Mouse (Mus musculus): ENCODE measurements around the gene Elp6. TPM values are rescaled to one million over a fixed set of nuclear protein-coding genes. Genes with fewer than 3 reads are reported as not detected.

The Elp6 gene
- polyA plus RNA-seq, 1 experiment from 2014 or later = 17.4 TPM

- 82% methylated on average over 2 of the region's 2 CpGs for WGBS (ENCODE audit: insufficient replicate concordance)
- Histone ChIP-seq H3K4me2 (no peak overlapping the region), H3K36me3 (ENCODE audit: control insufficient read depth, insufficient read depth, low read length) (no peaks in the 10 kb centered on the region), H3K9me3 (replicated peaks; ENCODE audit: control insufficient read depth, low read length) (no peaks in the 10 kb centered on the region), H3K4me3 (ENCODE audit: low read depth, low read length) (no peak overlapping the region), H3K27ac (ENCODE audit: low read depth, low read length) (no peak overlapping the region), H3K9ac (ENCODE audit: low read depth, low read length) (no peak overlapping the region), H3K4me1 (ENCODE audit: control insufficient read depth, insufficient read depth, low read length) (peaks cover 8% of the 10 kb centered on the region; the same call in 1 of the 2 replicates), H3K27me3 (ENCODE audit: control insufficient read depth, insufficient read depth, low read length) (no peaks in the 10 kb centered on the region)
- ATAC-seq (replicated peaks; ENCODE audit: insufficient number of reproducible peaks, low FRiP score, low TSS enrichment) = no peak
Observed at GRCm38 (mm10) chr9:110351350-110351749, 46.4 kb downstream of the Elp6 start.

GRCm38 (mm10) chr9:110351932-110352632, 47.1 kb downstream of the Elp6 start:
- Histone ChIP-seq H3K4me2 (no peak overlapping the region), H3K9me3 (replicated peaks; ENCODE audit: control insufficient read depth, low read length) (no peaks in the 10 kb centered on the region), H3K9ac (ENCODE audit: low read depth, low read length) (no peak overlapping the region), H3K36me3 (ENCODE audit: control insufficient read depth, insufficient read depth, low read length) (no peaks in the 10 kb centered on the region), H3K4me1 (ENCODE audit: control insufficient read depth, insufficient read depth, low read length) (peaks cover 8% of the 10 kb centered on the region; the same call in 1 of the 2 replicates), H3K4me3 (ENCODE audit: low read depth, low read length) (no peak overlapping the region), H3K27ac (ENCODE audit: low read depth, low read length) (no peak overlapping the region), H3K27me3 (ENCODE audit: control insufficient read depth, insufficient read depth, low read length) (no peaks in the 10 kb centered on the region)
- 71% methylated on average over 8 of the region's 8 CpGs for WGBS (ENCODE audit: insufficient replicate concordance)
- ATAC-seq (replicated peaks; ENCODE audit: insufficient number of reproducible peaks, low FRiP score, low TSS enrichment) = no peak

DNA sequence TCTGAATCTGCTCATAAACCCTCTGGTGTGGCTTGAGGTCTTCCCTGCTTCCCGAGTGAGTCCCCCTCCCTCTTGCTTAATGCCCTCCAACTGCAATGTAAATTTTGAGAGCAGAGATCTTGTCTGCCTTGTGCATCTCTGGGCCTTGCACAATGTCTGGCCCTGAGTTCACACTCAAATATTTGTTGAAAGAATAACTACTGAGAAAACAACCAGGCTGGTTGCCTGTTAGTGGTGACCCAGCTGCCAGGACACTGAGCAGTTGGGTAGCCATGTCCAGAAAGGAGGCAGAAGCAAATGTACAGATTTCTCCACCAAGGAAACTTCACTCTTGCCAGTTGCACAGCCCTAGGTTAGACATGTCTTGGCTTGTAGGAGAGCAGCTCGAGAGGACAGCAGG, 53.4 kb downstream of the Elp6 start:
- 84% methylated on average over 2 of the region's 2 CpGs for WGBS (ENCODE audit: insufficient replicate concordance)
- no peak for ATAC-seq (replicated peaks; ENCODE audit: insufficient number of reproducible peaks, low FRiP score, low TSS enrichment)

DNA sequence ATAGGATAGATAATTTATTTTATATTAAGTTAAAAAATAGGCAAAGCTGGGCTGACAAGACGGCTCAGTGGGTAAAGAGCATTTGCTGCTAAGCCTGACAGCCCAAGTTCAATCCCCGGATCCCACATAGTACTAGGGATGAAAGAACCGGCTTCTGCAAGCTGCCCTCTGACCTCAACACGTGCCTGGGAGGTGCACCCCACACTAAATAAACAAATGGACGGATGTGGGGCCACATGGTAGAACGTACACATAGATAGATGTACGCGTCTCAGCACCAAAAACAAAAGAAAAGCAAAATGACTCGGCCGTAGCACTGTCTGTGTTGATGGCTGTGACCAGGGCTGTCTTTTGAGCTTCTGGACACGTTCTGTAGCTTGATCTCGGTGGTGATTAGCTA, 56.3 kb downstream of the Elp6 start:
- no peak for ATAC-seq (replicated peaks; ENCODE audit: insufficient number of reproducible peaks, low FRiP score, low TSS enrichment)
- no peak overlapping the region for H3K9ac ChIP-seq (ENCODE audit: low read depth, low read length)
- H3K36me3 ChIP-seq (ENCODE audit: control insufficient read depth, insufficient read depth, low read length) = no peaks in the 10 kb centered on the region; the same call in 1 of the 2 replicates
- no peaks in the 10 kb centered on the region for H3K9me3 ChIP-seq (replicated peaks; ENCODE audit: control insufficient read depth, low read length)
- H3K4me1 ChIP-seq (ENCODE audit: control insufficient read depth, insufficient read depth, low read length) = no peaks in the 10 kb centered on the region
- H3K4me3 ChIP-seq (ENCODE audit: low read depth, low read length) = no peak overlapping the region
- WGBS (ENCODE audit: insufficient replicate concordance) = 73% methylated on average over 12 of the region's 12 CpGs
- H3K4me2 ChIP-seq = no peak overlapping the region
- no peaks in the 10 kb centered on the region for H3K27me3 ChIP-seq (ENCODE audit: control insufficient read depth, insufficient read depth, low read length)
- H3K27ac ChIP-seq (ENCODE audit: low read depth, low read length) = no peak overlapping the region

More for the DNA sequence above, 53.4 kb downstream of the Elp6 start:
- Histone ChIP-seq H3K4me2 (no peak overlapping the region), H3K27ac (ENCODE audit: low read depth, low read length) (no peak overlapping the region), H3K27me3 (ENCODE audit: control insufficient read depth, insufficient read depth, low read length) (no peaks in the 10 kb centered on the region), H3K9ac (ENCODE audit: low read depth, low read length) (no peak overlapping the region), H3K4me3 (ENCODE audit: low read depth, low read length) (no peak overlapping the region), H3K36me3 (ENCODE audit: control insufficient read depth, insufficient read depth, low read length) (no peaks in the 10 kb centered on the region; the same call in 1 of the 2 replicates), H3K9me3 (replicated peaks; ENCODE audit: control insufficient read depth, low read length) (no peaks in the 10 kb centered on the region), H3K4me1 (ENCODE audit: control insufficient read depth, insufficient read depth, low read length) (0 out of 2 replicates have a peak, but pooled peaks cover 3% of the 10 kb centered on the region)

GRCm38 (mm10) chr9:110362337-110362736, 57.4 kb downstream of the Elp6 start:
- 82% methylated on average over 10 of the region's 10 CpGs for whole genome bisulfite sequencing (ENCODE audit: insufficient replicate concordance)
- no peak for ATAC-seq (replicated peaks; ENCODE audit: insufficient number of reproducible peaks, low FRiP score, low TSS enrichment)
- no peak overlapping the region for H3K27ac ChIP-seq (ENCODE audit: low read depth, low read length)
- no peaks in the 10 kb centered on the region; the same call in 1 of the 2 replicates for H3K36me3 ChIP-seq (ENCODE audit: control insufficient read depth, insufficient read depth, low read length)
- H3K9ac ChIP-seq (ENCODE audit: low read depth, low read length) = no peak overlapping the region
- no peaks in the 10 kb centered on the region for H3K4me1 ChIP-seq (ENCODE audit: control insufficient read depth, insufficient read depth, low read length)
- H3K27me3 ChIP-seq (ENCODE audit: control insufficient read depth, insufficient read depth, low read length) = no peaks in the 10 kb centered on the region
- H3K4me3 ChIP-seq (ENCODE audit: low read depth, low read length) = no peak overlapping the region
- H3K4me2 ChIP-seq = no peak overlapping the region
- H3K9me3 ChIP-seq (replicated peaks; ENCODE audit: control insufficient read depth, low read length) = no peaks in the 10 kb centered on the region

DNA sequence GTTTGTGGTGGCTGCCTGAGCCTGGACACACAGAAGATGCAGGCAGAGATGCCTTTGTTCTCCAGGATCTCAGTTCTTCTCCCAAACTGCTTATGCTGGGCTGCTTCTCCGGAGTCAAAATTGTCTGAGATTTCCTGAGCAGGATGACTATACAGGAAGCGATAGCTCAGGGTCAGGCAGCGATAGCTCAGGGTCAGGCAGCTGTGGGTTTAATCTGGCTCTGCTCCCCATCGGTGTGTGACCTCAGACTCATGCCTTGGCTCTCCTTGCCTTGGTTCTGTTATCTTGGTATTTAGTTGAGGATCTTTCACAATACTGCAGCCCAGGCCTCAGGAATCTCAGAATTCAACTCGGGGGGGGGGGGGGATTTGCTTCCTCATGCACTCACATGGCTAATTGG, 61.8 kb downstream of the Elp6 start:
- Histone ChIP-seq H3K27me3 (ENCODE audit: control insufficient read depth, insufficient read depth, low read length) (no peaks in the 10 kb centered on the region), H3K4me2 (no peak overlapping the region), H3K27ac (ENCODE audit: low read depth, low read length) (no peak overlapping the region), H3K36me3 (ENCODE audit: control insufficient read depth, insufficient read depth, low read length) (no peaks in the 10 kb centered on the region; the same call in 1 of the 2 replicates), H3K4me3 (ENCODE audit: low read depth, low read length) (no peak overlapping the region), H3K9me3 (replicated peaks; ENCODE audit: control insufficient read depth, low read length) (no peaks in the 10 kb centered on the region), H3K9ac (ENCODE audit: low read depth, low read length) (no peak overlapping the region), H3K4me1 (ENCODE audit: control insufficient read depth, insufficient read depth, low read length) (no peaks in the 10 kb centered on the region)
- WGBS (ENCODE audit: insufficient replicate concordance) = 55% methylated on average over 5 of the region's 5 CpGs
- peak; percentile 31; the same call in 1 of the 2 replicates for ATAC-seq (replicated peaks; ENCODE audit: insufficient number of reproducible peaks, low FRiP score, low TSS enrichment)

GRCm38 (mm10) chr9:110369860-110370259, 64.9 kb downstream of the Elp6 start:
- Histone ChIP-seq H3K4me1 (ENCODE audit: control insufficient read depth, insufficient read depth, low read length) (no peaks in the 10 kb centered on the region), H3K27ac (ENCODE audit: low read depth, low read length) (no peak overlapping the region), H3K9me3 (replicated peaks; ENCODE audit: control insufficient read depth, low read length) (no peaks in the 10 kb centered on the region), H3K9ac (ENCODE audit: low read depth, low read length) (no peak overlapping the region), H3K27me3 (ENCODE audit: control insufficient read depth, insufficient read depth, low read length) (no peaks in the 10 kb centered on the region), H3K4me2 (no peak overlapping the region), H3K4me3 (ENCODE audit: low read depth, low read length) (no peak overlapping the region), H3K36me3 (ENCODE audit: control insufficient read depth, insufficient read depth, low read length) (peaks cover 7% of the 10 kb centered on the region; the same call in 1 of the 2 replicates)
- WGBS (ENCODE audit: insufficient replicate concordance) = 73% methylated on average over 3 of the region's 3 CpGs
- no peak for ATAC-seq (replicated peaks; ENCODE audit: insufficient number of reproducible peaks, low FRiP score, low TSS enrichment)
